Mouse (Mus musculus) stomach, embryonic 14.5 days (tissue): ENCODE measurements around the gene Vps13d. TPM values are rescaled to one million over a fixed set of nuclear protein-coding genes. Genes with fewer than 3 reads are reported as not detected.

Experiments
- ATAC-seq: fragments of 200-750 bp; cut with Nextera tagmentation; 2 replicates; pipeline ENCODE4 v1.8.0; 2017; ENCODE audit warnings: low read depth, moderate TSS enrichment; ENCODE audit not compliant: insufficient number of reproducible peaks, insufficient read depth, low FRiP score
- H3K27ac ChIP-seq: fragments of 300-500 bp; sonication (generic); 2 replicates; pipeline ENCODE4 v1.5.1; 2014; ENCODE audit warnings: mild to moderate bottlenecking, low read length, moderate library complexity, mixed read lengths
- H3K27me3 ChIP-seq: fragments of 300-500 bp; sonication (generic); 2 replicates; pipeline ENCODE4 v1.6.1; 2014; ENCODE audit warnings: low read length, control low read depth, mixed read lengths; ENCODE audit not compliant: control insufficient read depth, insufficient read depth
- H3K36me3 ChIP-seq: fragments of 300-500 bp; sonication (generic); 2 replicates; pipeline ENCODE4 v1.6.1; 2014; ENCODE audit warnings: mild to moderate bottlenecking, control low read depth, low read length, moderate library complexity, mixed read lengths; ENCODE audit not compliant: control insufficient read depth, insufficient read depth
- H3K4me1 ChIP-seq: fragments of 300-500 bp; sonication (generic); 2 replicates; pipeline ENCODE4 v1.6.1; 2014; ENCODE audit warnings: low read length, control low read depth, mixed read lengths; ENCODE audit not compliant: control insufficient read depth, insufficient read depth
- H3K4me2 ChIP-seq: fragments of 300-500 bp; sonication (generic); replicated peaks from 2 replicates; pipeline ENCODE4 v1.6.1; 2014; ENCODE audit warnings: low read depth, low read length, control low read depth
- H3K4me3 ChIP-seq: fragments of 300-500 bp; sonication (generic); 2 replicates; pipeline ENCODE4 v1.5.1; 2014; ENCODE audit warnings: low read depth, low read length, control low read depth
- H3K9ac ChIP-seq: fragments of 300-500 bp; sonication (generic); replicated peaks from 2 replicates; pipeline ENCODE4 v1.6.1; 2014; ENCODE audit warnings: low read depth, mild to moderate bottlenecking, control low read depth, low read length, moderate library complexity, mixed read lengths
- H3K9me3 ChIP-seq: fragments of 300-500 bp; sonication (generic); 2 replicates; pipeline ENCODE4 v1.6.1; 2016; ENCODE audit warnings: low read depth, low read length, control low read depth; ENCODE audit not compliant: control insufficient read depth
- WGBS: fragments of 180-500 bp; shearing (Covaris S2); extraction: QIAGEN DNeasy Blood & Tissue Kit; methylation state at CpG from one replicate; pipeline ENCODE4 v1.1.7; 2014; 5-methylcytosine and 5-hydroxymethylcytosine counted together
- polyA plus RNA-seq: library from polyadenylated mRNA; unstranded; fragments of >200 nt; fragmentation: Nextera tagmentation; extraction: Ambion mirVana; gene quantifications from 2 replicates; pipeline ENCODE4 v1.2.1, GENCODE M21; 2014

Gene Vps13d
- 14.7 and 15.0 TPM in 2 replicates for polyA plus RNA-seq

DNA sequence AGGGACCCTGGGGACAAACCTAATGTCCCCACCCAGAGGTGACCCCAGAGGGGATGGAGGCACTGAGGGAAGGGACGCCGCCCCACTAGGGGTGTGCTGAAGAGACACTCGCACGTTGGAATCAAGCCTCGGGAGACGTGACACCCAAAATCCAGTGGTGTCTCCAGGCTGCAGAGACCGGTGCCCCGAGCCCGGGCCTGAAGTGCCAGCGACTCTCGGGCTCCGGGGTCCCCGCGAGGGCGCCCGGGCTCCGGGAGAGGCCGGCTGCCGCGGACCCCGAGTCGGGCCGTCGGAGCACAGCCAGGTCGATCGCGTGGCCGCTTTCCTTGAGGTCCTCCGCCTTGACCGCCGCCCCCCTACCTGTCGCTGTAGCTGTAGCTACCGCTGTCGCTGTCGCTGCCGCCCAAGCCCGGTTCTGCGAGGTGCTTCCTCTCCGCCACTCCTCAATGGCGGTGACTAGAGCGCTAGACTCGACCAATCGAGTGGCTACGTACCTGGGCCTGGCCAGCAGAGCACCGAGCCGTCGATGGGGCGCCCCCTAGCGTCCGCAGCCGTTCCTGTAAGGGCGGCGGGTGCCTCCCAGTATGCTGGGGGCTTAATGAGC, at the start of gene Vps13d:
Gene Vps13d, minus strand, starts transcription at position 447 of the 604 bp plus-strand sequence.
- WGBS, result 0% methylated on average over 53 of the region's 53 CpGs
- Histone ChIP-seq H3K27me3 (no peaks in the 10 kb centered on the region), H3K4me3 (peak within 1 kb of the TSS; percentile 93), H3K27ac (peak within 1 kb of the TSS; percentile 16), H3K4me2 (peak within 1 kb of the TSS; percentile 81), H3K36me3 (no peaks in the 10 kb centered on the region; the same call in 1 of the 2 replicates), H3K4me1 (peaks cover 6% of the 10 kb centered on the region; the same call in 1 of the 2 replicates), H3K9ac (peak within 1 kb of the TSS; percentile 89), H3K9me3 (no peaks in the 10 kb centered on the region)
- ATAC-seq, result peak; percentile 88

DNA sequence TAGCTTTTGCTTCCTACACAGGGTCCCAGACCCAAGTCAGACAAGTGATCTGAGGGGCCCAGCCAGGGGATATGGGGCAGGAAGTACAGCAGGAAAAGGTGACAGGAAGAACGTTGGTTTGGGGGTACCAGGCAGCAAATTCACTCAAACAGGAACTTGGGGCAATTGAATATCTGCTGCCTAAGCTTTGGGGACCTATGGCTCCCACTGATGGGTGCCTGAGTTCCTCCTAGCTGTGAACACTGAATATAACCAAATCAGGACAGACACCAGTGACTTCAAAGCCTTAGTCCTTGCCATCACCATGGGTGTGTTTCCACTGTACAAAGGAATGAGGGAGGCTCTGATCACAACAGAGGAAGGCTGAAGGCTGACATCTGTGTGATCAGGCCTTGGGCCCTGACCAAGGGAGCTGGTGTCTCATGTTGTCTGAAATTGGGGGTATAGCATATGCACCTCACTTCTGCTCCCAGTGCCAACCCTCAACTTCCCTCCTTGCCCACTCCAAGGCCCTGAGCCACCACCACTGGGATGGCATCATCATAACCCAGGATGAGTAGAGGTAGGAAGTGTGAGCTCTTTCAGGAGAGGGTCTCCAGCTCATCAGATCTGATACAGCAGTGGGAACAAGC, 48.0 kb upstream of the Vps13d start:
- Histone ChIP-seq H3K27me3 (peaks cover 13% of the 10 kb centered on the region; the same call in 1 of the 2 replicates), H3K9me3 (no peaks in the 10 kb centered on the region), H3K4me2 (no peak overlapping the region), H3K4me3 (no peak overlapping the region), H3K4me1 (peaks cover 10% of the 10 kb centered on the region; the same call in 1 of the 2 replicates), H3K36me3 (no peaks in the 10 kb centered on the region), H3K9ac (no peak overlapping the region), H3K27ac (no peak overlapping the region)
- WGBS, result 62% methylated on average over 1 of the region's 1 CpGs
- no peak for ATAC-seq

DNA sequence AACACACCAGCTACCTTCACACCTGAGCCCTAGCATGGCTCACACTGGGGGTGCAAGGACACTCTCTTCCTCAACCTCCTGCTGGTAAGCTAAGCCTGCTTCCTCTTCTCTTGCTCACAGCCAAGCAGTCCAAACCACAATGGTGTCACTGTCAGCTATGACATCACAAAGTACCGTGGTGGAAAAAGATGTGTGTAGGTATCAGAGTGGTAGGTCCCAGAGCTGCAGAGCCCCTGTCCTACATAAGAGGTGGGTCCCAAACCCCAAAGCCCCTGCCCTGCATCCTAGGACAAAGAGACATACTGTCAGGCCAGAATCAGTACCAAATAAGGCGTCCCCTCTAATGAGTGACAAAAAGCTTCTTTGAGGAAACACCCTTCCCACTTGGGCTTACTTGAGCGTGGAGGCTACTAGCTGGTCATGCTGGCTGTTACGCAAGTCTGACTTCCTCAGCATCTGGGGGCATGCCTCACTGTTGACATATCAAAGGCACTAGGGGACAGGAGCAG, 46.0 kb upstream of the Vps13d start:
- Histone ChIP-seq H3K9ac (no peak overlapping the region), H3K36me3 (no peaks in the 10 kb centered on the region), H3K4me2 (no peak overlapping the region), H3K4me3 (no peak overlapping the region), H3K27ac (no peak overlapping the region), H3K9me3 (no peaks in the 10 kb centered on the region), H3K4me1 (peaks cover 10% of the 10 kb centered on the region; the same call in 1 of the 2 replicates), H3K27me3 (0 out of 2 replicates have a peak, but pooled peaks cover 5% of the 10 kb centered on the region)
- 74% methylated on average over 4 of the region's 4 CpGs for WGBS
- ATAC-seq, result no peak

DNA sequence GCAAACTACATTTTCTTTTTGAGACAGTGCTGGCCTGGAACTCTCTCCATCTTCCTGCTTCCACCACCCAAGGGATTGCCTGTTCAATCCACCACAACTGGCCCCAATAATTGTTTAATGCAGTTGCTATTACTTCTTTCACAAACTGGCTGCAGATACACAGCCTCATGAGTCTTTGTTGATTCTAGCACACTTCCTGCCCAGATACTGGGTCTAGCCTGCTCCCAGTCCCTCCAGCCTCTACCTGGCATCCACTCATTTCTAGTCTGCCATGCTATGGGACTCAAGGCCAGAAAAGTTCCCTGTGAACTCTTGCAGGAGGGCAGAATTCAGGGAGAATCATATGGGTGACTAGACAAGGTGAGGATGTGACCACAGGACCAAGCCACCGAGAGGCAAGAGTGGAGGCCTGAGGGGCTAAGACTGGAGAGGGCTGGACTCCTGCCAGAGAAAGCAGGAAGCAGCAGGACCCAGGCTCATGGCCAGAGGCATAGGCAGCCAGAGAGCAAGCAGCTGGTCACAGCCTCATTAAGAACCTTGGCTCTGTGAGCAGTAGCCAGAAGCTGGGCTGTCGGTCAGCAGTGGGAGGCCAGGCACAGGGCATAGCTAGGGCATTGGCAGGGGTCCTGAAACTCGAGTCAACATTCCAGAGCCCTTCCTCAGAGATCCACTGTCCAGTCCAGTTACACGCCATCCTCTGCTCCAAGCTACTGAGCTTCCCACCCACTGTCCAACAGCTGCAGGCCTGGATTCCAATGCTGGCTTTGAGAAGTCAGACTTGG, 44.4 kb upstream of the Vps13d start:
- H3K4me1 ChIP-seq, result peaks cover 10% of the 10 kb centered on the region; the same call in 1 of the 2 replicates

DNA sequence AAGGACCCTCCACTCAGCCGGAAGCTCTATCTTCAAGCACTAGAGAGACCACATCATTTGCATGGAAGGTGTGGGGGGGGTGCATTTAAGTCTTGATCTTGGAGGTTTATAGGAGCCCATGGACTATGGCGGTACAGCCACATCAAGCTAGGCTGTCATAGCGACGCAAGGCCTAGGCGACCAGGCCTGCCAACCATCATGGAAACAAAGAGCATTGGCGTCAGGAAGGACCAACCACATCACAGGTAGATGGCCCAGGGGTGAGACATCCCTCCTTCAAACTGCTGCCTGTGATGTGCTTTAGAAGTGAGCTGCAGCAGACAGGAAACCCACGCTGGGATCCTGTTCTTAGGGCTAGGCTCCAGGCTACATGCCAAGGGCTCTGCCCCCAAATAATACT, 41.2 kb upstream of the Vps13d start:
- Histone ChIP-seq H3K4me1 (peaks cover 10% of the 10 kb centered on the region; the same call in 1 of the 2 replicates), H3K9ac (no peak overlapping the region), H3K4me3 (no peak overlapping the region), H3K27me3 (no peaks in the 10 kb centered on the region), H3K36me3 (no peaks in the 10 kb centered on the region), H3K27ac (no peak overlapping the region), H3K4me2 (no peak overlapping the region), H3K9me3 (no peaks in the 10 kb centered on the region)
- WGBS, result 90% methylated on average over 7 of the region's 7 CpGs
- no peak for ATAC-seq

More for the DNA sequence above, 44.4 kb upstream of the Vps13d start:
- Histone ChIP-seq H3K27ac (peak overlapping the region; percentile 61), H3K36me3 (no peaks in the 10 kb centered on the region), H3K4me2 (no peak overlapping the region), H3K27me3 (no peaks in the 10 kb centered on the region), H3K9ac (no peak overlapping the region), H3K9me3 (no peaks in the 10 kb centered on the region), H3K4me3 (no peak overlapping the region)
- 25% methylated on average over 4 of the region's 4 CpGs for WGBS
- ATAC-seq, result peak; percentile 77; the same call in 1 of the 2 replicates

DNA sequence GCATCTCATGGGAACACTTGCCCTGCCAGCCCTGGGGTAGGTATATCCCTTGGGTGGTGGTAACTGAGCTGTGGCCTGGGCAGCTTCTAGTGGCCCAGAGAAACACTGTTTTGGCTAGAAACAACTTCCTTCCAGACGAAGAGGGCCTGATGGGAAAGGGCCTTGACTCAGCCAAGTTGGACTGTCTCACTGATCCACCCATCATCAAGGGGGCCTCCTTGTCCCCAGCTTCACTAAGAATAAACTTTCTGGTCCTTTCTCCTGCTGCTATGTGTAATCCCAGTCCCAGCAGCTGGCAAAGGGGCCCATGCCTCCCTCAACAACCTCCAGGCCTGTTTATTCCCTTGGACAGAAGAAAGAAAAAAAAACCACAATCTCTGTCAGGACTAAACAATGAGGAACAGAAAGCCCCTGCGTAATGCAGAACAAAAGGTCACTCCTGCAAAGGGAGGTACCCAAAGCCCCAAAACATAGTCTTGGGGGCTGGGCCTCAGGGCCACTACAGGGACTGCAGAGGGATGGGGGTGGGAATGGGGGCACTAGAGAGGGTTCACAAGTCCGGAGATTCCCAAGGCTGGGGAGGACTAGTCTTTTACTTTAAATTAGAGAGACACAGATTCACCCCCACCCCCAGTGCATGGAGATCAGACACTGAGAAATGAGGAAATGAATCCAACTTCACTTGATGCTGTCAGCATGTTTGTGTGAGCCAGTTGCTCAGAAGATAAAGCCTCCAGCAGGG, 38.9 kb upstream of the Vps13d start:
- WGBS, result 46% methylated on average over 3 of the region's 3 CpGs
- Histone ChIP-seq H3K36me3 (no peaks in the 10 kb centered on the region), H3K4me2 (no peak overlapping the region), H3K27ac (no peak overlapping the region), H3K4me1 (no peaks in the 10 kb centered on the region; the same call in 1 of the 2 replicates), H3K9ac (no peak overlapping the region), H3K27me3 (no peaks in the 10 kb centered on the region), H3K4me3 (no peak overlapping the region), H3K9me3 (no peaks in the 10 kb centered on the region)
- no peak for ATAC-seq

DNA sequence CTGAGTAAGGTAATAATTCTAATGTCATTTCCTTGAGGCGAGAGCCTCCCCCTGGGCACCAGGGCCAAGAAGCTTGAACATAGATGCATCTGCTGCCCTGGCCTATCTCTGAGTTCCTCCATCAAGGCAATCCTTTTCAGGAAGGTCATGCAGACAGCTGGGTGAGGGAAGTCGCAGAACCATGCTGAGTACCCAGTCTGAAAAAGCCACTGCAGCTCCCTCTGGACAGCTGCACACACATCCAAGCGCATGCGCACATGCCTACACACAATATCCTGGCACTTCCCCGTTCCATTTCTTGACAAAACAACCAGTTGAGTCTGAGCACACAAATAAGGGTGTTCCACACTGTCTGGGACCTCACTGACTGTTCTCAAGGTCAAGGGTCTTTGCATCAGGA, 36.9 kb upstream of the Vps13d start:
- Histone ChIP-seq H3K27me3 (no peaks in the 10 kb centered on the region), H3K4me1 (no peaks in the 10 kb centered on the region; the same call in 1 of the 2 replicates), H3K9ac (no peak overlapping the region), H3K4me2 (no peak overlapping the region), H3K9me3 (no peaks in the 10 kb centered on the region), H3K4me3 (no peak overlapping the region), H3K36me3 (no peaks in the 10 kb centered on the region), H3K27ac (no peak overlapping the region)
- ATAC-seq, result no peak
- 82% methylated on average over 5 of the region's 5 CpGs for WGBS

DNA sequence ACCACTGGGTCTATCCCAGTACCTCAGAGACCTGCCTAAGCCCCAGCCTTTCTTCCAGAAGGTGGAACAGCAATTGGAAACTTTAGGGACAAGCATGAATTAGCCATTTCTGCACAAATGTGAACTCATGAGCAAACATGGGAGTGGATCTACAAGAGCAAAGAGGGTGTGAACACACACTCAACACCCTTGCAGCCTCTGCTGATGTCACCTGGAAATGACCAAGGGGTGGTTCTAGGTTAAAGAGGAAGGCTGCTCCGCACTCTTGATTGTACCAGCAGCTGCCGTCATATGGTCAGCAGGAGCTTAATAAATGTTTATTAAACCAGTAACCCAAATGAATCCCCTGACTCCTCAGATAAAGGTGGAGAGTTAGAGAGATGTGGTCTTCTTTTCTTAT, 35.8 kb upstream of the Vps13d start:
- 72% methylated on average over 2 of the region's 2 CpGs for WGBS
- H3K27me3 ChIP-seq, result no peaks in the 10 kb centered on the region
- no peak overlapping the region for H3K4me3 ChIP-seq
- H3K9ac ChIP-seq, result no peak overlapping the region
- no peak overlapping the region for H3K27ac ChIP-seq
- no peak overlapping the region for H3K4me2 ChIP-seq
- ATAC-seq, result no peak
- H3K4me1 ChIP-seq, result no peaks in the 10 kb centered on the region; the same call in 1 of the 2 replicates
- H3K9me3 ChIP-seq, result no peaks in the 10 kb centered on the region
- H3K36me3 ChIP-seq, result no peaks in the 10 kb centered on the region
